Mouse (Mus musculus) bone marrow, adult 2 months (tissue): ENCODE data around the gene Zgrf1.

Experiments
- CTCF ChIP-seq: fragments of 200-500 bp; IDR thresholded peaks from 2 replicates; pipeline ENCODE4 v1.5.1; 2011; ENCODE audit warnings: low read length, control low read depth; ENCODE audit not compliant: control insufficient read depth, insufficient read depth
- POLR2A ChIP-seq: fragments of 200-500 bp; IDR thresholded peaks from 2 replicates; pipeline ENCODE4 v1.6.1; 2011; ENCODE audit warnings: low read depth, mild to moderate bottlenecking, control low read depth, low read length, borderline replicate concordance; ENCODE audit not compliant: control insufficient read depth

GRCm38 (mm10) chr3:127632531-127632930 lies 79.2 kb downstream of the Zgrf1 start:
- TF ChIP-seq POLR2A, result no peak
- no peak for TF ChIP-seq CTCF
